Mouse (Mus musculus) adrenal gland, postnatal 36 days (tissue): Measurements from ENCODE around the gene Nudt15. TPM values are rescaled to one million over a fixed set of nuclear protein-coding genes. Genes with fewer than 3 reads are reported as not detected.

Source experiments
- DNase-seq, 2 experiments: peaks; one replicate each; pipeline ENCODE4 v3.0.0; 2021; ENCODE audit warnings: mixed read lengths in 1 of 2
- total RNA-seq, 2 experiments: library from RNA; stranded (reverse); gene quantifications; 2 replicates each; pipeline ENCODE4 v1.2.3; 2021

Nudt15 gene
- total RNA-seq, 2 experiments from 2014 or later, result 7.6 to 7.8 TPM

DNA sequence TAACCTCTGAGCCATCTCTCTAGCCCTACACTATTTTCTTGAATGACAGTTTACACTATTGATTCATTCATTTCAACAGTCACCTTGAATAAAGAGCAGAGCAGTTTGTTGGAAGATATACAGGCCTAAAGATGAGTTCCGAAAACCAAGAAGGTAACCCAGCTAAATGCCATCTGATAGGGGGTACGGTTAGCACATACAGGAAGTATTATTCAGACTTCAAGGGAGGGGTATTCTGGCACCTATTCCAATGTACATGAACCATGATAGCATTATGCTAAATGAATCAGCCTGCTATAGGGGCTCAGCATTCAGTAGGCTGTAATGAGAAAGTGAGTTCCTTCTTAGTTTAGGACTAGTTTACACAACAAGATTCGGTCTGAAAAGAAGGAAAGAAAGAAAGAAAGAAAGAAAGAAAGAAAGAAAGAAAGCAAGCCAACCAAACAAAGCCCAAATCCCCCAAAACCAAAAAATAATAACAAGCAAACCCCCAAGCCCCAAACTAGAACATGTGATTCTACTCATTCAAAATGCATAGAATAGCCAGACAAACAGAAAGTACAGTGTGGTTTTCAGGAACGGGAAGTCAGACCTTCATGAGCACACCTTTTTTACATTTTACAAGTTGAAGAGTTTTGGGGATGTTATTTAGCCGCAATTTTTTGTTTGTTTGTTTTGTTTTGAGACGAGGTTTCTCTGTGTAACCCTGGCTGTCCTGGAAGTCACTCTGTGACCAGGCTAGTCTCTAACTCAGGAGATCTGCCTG, 39.2 kb downstream of the Nudt15 start:
- no peak for DNase-seq

DNA sequence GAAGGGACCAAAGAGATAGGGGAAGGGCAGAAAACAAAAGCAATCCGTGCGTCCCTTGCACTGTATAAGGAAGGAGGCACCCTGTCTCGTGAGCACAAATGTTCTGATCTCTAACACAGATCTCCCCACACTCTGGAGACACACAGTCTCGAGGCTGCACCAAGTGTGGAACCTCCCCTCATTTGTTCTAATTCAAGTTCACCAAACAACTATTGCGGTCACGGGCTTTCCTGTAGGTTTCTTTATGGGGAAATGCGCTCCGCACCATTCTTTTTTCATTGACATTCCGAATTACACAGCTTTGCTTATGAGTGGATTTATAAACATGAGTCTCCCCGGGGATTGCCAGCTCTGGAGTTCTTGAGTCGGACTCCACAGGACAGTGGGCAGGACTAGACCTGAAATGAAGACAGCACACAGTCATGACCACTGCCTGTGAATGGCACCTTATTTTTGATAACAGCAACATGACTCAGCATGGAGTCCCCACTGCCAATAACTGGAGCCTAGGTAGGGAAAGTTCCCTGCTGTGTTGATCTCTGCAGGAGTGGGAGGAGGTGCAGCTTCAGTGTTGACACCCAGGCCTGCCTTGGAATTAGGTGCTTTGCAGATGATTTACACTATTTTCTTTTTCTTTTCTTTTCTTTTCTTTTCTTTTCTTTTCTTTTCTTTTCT, 40.2 kb downstream of the Nudt15 start:
- no peak for DNase-seq

DNA sequence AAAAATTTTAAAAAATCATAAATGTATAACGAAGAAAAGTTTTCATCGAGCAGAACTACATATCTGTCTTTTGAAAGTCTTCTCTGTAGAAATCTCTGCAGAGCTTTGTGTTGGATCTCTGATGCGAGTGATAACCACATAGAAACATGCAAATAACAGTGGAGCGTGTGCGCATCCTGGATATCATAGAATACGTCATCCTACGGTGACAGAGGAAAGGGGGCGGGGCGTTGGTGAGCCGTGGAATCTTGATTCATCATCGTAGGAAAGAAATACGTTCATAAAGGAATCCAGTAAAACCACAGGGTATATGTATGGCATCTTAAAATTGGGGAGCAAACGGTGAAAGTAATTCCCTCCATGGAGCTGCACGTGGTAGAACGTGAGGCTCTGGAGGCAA, 40.8 kb downstream of the Nudt15 start:
- no peak for DNase-seq

- DNase-seq, result no peak
These were observed 41.8 kb downstream of the Nudt15 start for GRCm38 (mm10) chr14:73506283-73506682.

GRCm38 (mm10) chr14:73503237-73503933, 44.7 kb downstream of the Nudt15 start:
- DNase-seq, result no peak

- peak; percentile 45 to 62 for DNase-seq
These were observed 45.4 kb downstream of the Nudt15 start for GRCm38 (mm10) chr14:73502591-73503184.

GRCm38 (mm10) chr14:73501721-73502120, 46.3 kb downstream of the Nudt15 start:
- DNase-seq, result no peak

DNA sequence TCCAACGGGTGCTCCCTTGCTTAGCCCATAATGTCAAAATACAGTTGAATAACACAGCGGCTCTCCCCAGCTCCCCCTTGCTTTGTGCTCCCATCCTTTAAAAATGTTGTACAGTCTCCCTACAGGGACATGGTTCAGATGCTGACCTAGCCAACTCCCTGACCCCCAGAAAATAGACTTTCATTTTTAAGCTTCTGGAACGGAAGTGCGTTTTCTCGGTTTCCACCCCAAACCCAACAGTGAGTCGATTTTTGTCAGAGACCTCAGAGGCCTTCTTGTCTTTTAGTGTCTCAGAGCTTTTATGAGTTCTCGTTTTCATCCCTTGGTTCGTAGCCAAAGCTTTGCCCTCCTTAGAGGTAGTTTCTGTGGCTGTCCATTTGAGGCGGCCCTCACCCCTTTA, 46.8 kb downstream of the Nudt15 start:
- no peak for DNase-seq

DNA sequence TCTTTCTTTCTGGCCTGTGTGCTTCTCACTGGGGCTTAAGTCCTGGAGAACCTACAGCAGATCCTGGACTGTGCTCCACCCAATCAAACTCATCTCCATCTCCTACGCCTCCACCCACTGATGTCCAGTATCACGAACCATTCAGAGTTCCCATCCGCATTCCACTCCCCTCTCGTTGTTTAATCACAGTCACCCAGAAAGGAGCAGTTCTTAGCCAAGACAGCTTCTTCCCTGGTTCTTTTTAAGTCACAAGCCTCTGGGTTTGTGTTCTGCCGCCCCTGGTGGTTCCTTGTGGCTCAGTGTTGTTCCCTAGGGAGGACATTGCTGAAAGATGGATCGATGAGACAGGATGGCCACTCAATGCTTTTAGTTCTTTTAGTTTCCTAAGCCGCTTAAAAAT, 52.3 kb downstream of the Nudt15 start:
- DNase-seq, result no peak

- no peak for DNase-seq
These were observed 53.9 kb downstream of the Nudt15 start for GRCm38 (mm10) chr14:73494122-73494521.

- no peak for DNase-seq
These were observed 54.7 kb downstream of the Nudt15 start for GRCm38 (mm10) chr14:73493356-73493755.

GRCm38 (mm10) chr14:73486641-73487040, 61.4 kb downstream of the Nudt15 start:
- no peak for DNase-seq

DNA sequence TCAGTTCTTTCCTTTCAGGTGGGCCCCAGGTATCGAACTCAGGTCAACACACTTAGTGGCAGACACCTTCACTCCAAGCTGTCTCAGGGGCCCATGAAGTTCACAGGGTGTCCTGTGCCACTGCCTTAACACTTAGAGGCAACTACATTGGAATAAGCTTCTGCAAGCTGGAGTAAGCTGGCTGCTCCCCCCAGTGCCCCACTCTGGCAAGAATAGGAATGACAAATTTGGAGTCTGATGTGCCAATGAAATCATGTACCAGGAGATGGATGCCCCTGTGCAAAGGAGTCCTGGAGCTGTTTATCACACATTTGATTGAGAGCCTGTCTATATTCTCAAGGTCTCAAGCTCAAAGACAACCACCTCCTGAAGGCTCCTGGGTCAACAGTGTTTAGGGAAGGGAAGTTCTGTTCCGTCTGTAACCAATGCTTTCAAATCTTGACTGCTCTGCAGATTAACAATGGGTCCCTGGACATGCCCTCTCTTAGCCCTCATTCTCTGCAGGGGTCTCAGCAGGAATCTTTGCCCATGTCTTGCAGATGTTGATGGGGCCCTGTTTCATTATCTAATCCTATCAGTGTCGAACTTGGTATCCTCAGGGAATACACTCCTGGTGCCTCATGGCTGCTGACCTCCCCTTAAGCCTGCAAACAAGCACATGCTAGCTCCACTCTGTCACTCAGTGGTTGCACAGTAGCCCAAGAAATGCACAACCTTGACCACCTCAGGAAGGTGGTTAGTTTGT, 63.5 kb downstream of the Nudt15 start:
- no peak for DNase-seq

DNA sequence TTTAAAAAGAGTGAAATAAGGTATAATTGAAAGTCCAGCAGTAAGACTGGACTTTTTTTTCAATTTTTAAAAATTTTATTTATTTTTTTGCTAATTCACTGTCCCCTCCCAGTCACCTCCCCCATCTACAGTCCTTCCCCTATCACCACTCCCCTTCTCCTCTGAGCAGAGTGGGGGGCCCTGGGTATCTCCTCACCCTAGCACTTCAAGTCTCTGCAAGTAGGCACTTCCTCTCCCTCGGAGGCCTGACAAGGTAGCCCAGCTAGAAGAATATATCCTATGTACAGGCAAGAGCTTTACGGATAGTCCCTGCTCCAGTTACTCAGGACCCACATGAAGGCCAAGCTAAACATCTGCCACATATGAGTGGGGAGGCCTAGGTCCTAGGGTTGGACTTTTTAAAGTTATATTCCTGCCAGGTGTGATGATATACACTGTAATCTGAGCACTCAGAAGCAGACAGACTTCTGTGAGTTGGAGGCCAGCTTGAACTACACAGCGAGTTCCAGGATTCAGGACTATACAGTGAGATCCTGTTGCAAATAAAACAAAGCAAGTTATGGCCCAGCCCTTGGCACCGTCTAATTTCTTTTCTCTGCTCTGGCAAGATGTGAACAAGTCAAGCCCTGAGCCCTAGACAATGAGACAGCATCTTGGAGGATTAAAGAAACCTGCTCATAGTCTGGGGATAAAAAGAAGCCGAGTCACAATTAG, 64.4 kb downstream of the Nudt15 start:
- no peak for DNase-seq

DNA sequence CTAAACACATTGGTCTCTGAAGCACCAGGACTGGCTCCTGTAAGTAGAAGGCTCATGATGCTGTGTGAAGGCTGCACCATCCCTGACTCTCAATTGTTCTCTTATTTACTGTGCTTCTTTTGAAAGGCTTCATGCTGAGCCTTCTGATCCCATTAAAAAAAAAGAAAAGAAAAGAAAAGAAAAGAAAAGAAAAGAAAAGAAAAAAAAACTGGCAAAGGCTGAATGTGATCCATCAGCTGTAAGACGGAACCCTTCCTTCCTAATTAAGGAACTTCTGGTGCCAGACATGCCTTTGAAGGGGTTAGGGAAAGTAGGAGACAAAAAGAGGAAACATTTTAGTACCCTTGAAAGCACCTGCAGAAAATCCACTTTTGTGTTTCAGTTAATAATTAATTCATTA, 68.3 kb downstream of the Nudt15 start:
- no peak for DNase-seq

- no peak for DNase-seq
These were observed 69.7 kb downstream of the Nudt15 start for GRCm38 (mm10) chr14:73478321-73478720.

DNA sequence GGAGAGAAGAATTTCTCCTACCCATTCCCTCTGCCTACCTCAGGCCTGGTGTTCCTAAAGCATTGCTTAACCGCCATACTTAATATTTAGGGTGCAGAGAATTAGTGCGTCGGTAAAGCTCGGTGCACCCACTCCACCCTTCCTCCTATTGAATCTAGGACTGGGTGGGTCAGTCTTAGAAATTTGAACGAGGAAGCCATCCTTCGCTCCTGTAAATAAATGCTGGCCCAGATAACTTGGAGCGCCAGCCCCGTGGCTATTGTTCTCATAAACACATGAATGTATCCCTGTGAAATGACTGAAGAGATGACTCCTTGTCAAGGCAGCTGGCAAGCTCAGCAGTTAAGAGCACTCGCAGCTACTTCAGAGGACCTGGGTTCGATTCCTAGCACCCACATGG, 71.0 kb downstream of the Nudt15 start:
- no peak for DNase-seq

DNA sequence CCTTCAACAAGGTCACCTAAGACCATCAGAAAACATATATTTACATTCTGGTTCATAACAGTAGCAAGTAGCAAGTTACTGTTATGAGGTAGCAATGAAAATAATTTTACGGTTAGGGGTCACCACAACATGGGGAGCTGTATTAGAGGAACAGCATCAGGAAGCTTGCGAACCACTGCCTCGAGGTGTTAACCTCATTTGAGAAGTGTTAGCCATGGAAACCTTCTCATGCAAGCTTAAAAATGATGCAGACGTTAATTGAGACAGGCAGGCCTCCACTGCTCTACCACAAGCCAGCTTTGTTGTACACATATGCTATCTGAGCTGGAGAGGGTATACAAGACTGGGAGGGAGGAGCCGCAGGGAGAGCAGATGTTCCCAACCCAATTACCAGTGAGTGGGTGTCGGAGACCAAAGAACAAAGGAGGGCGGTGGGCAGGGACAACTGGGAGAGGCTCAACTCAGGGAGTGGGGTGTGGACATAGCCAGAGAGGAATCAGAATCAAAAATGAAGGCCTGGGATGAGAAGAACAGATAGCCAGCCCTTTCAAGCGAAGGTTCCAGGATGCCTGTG, 71.6 kb downstream of the Nudt15 start:
- no peak for DNase-seq

DNA sequence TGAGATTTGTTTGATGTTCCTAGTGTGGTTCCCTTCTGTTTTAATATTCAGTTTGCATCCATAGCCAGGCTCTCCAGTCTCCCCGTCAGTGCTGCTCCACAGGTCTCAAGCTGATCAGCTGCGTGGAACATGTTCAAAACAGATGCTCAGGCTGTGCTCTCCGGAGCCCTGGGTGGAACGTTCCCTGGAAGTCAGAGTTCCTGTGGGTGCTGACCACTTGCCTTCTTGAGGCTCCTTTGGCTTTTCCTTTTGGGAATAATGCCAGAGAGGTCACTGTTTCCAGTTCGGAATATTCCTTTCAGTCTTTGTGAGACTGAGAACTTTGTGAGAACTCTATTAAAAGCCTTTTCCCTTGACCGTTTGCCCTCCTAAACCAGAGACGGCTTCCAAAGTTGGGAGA, 72.5 kb downstream of the Nudt15 start:
- DNase-seq, result no peak

DNA sequence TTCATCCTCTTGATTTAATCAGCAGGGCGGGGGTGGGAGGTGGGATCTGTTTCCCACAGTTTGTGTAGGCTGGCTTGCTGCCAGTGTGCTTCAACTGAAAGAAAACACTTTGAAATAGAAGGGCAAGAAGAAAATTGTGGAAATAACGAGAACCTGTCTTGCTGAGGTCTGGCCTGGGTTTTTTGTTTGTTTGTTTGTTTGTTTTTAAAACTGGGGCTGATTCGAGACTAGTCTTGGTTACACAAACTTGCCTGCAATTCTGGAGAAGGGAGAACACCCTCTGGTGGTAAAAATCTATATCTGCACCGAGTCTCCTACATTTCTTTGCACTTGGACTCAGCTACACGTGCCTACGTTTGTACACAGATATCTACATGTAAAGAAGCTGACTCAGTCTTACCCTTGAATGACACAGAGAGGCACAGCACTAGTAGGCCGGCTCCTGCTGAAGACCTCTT, 73.4 kb downstream of the Nudt15 start:
- peak in 1 of 2 experiments; percentile 40 for DNase-seq
